Mouse (Mus musculus) left cerebral cortex, adult 18-20 months (tissue): ENCODE results near the gene Hmg20b. TPM values are rescaled to one million over a fixed set of nuclear protein-coding genes. Genes with fewer than 3 reads are reported as not detected.

Experiments used
- DNase-seq, 2 experiments: peaks; one replicate each; pipeline ENCODE4 v3.0.0; 2021 to 2022; ENCODE audit warnings: low spot score in 2 of 2, mixed read lengths in 1 of 2
- long read RNA-seq, 2 experiments: library from polyadenylated mRNA; stranded (forward); transcript quantifications; one replicate each; pipeline ENCODE4 v2.0.0; 2021
- total RNA-seq, 2 experiments: library from RNA; stranded (reverse); gene quantifications; 2 replicates each; pipeline ENCODE4 v1.2.3; 2021

Hmg20b gene
- total RNA-seq, result 10 to 100 TPM; 28.9 to 30.5 TPM
- long read RNA-seq, experiment 1, transcript Hmg20b-202 (10 exons, 1,463 nt), result minor isoform, 14 of 51 reads
- long read RNA-seq, experiment 1, transcript Hmg20b-203 (10 exons, 1,540 nt), result minor isoform, 7 of 51 reads
- long read RNA-seq, experiment 1, transcript Hmg20b-201 (9 exons, 1,621 nt), result major isoform, 17 of 51 reads
- long read RNA-seq, experiment 1, partial matches to known transcripts, result 3 of 51 reads
- long read RNA-seq, experiment 1, other reads (novel, unspliced or antisense), result 9 of 51 reads
- long read RNA-seq, experiment 2, transcript Hmg20b-201 (9 exons, 1,621 nt), result minor isoform, 10 of 34 reads
- long read RNA-seq, experiment 2, transcript Hmg20b-202 (10 exons, 1,463 nt), result major isoform, 12 of 34 reads
- long read RNA-seq, experiment 2, partial matches to known transcripts, result 1 of 34 reads
- long read RNA-seq, experiment 2, other reads (novel, unspliced or antisense), result 7 of 34 reads

DNA sequence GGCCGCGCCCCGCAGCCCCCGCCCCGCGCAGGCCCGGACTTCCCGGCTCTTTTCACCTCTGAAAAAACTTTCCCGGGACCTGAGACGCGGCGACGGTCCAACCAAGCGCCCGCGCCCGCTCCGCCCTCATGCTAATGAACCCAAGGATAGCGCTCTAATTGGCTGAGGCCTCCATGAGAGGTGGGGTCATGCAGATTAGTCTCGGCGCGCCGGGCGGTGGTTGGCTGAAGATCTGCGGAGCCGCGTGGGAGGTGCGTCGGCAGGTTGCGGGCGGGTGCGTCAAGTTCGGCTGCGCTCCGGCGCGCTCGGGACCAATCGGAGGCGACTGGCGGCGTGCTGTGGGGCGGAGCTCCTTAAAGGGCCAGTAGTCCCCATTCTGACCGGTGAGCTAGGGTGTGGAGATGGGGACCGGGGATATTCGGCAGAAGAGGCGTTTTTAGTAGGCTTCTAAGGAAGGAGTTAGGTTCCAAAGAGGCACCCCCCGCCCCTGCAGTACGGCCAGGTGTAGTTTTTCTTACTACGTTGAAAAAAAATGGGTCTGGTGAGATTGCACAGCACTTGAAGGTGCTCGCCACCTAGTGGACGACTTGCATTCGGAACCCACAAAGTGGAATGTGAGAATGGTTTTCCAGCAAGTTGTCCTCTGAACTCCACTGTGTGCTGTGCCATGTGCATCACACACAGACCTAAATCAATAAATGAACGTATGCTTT lies at the start of gene Hmg20b:
Gene Hmg20b (minus strand): TSS at position 130 of the 713 bp plus-strand sequence.
- DNase-seq, result peak; percentile 99 to 100

DNA sequence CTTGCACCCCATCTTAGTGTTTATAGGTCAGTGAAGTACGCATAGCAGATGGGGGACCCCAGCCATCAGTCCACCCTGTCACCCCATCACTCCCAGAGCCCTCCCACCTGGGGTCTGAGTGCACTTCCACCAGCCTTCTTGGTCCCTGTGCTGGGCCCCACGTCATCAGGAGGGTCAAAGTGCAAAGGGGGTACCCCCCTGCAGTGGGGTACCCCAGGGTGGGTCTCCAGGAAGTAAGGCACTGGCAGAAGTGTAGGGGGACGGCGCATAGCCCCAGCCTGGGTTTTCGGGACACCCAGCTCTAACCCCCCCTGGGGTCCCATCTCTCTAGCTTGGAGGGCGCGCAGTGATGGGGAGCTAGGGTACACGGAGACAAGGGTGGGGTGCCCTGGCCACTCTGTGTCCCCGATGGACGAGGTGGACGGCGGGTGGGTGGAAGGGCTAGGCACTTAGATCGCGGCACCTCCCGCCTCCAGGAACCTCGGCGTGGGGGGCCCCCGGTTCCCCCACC lies 49.6 kb upstream of the Hmg20b start:
- no peak for DNase-seq

DNA sequence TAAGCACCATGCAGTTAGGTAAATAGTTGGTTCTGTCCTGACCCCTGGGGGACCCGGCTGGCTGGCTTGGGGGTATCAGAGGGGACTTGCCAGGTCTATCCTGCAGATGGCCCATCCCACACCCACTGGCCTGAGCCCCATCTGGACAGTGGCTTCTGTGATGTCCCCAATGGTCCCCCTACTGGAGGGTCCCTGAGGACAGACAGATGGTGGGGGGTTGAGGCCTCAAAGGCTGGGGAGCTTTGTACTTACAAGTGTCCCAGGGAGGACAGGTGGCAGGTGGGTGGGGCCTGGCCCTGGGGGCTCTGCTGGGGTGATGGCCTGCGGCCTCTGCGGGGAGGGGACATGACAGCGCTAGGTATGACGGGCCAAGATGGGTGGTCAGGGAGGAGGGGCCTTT lies 49.0 kb upstream of the Hmg20b start:
- DNase-seq, result no peak

DNA sequence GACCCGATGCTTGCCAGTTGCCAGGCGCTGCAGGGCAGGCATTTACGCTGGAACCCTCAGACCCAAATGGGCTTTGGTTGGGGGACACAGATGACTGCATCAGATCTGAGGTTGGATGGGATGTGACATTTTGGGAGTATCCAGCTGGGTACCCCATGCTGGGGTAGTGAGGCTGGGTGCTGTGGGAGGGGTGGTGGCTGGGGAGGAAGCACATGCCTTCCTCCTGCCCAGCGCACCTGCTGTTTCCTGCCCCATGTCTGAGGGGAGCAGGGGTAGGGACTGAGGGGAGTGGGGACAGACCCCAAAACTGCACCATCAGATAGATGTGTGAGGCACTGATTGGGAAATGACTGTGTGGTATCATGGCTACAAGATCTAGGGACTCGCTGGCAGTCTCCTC lies 46.5 kb upstream of the Hmg20b start:
- no peak for DNase-seq

DNA sequence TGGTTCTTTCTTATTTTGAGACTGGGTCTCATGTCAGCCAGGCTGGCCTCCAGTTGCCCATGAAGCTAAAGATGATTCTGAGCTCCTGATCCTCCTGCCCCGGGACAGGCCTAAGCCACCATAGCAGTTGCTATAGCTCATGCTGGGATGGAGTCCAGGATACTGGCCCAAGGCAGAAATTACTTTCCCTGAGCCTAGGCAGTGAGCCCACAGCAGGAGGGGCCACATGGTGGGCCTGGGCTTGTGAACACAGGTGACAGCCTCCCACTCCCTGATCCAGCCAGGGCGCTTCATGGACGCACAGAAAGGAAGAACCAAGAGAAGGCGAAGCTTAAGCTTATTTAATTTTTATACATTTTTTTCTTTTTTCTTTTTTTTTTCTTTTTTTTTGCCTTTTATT lies 45.6 kb upstream of the Hmg20b start:
- DNase-seq, result no peak

DNA sequence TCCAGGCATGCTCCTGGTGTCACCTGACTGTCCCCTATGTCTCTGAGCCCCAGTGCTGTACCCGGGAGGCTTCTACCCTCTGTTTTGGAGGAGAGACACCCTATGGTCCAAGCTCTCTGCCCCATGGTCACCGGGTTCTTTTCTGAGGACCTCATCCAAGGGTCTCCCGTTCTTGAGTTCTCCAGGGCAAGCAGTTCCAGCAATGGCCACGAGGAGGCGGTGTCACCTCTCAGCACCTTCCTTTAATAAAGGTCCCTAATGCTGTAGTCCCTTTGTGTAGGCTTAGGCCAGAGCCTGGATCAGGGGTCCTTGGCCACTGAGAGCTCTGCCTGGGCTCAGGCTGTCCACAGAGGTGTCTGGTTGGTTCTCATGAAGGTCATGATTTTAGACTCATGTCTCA lies 44.8 kb upstream of the Hmg20b start:
- peak; percentile 46 to 59 for DNase-seq

DNA sequence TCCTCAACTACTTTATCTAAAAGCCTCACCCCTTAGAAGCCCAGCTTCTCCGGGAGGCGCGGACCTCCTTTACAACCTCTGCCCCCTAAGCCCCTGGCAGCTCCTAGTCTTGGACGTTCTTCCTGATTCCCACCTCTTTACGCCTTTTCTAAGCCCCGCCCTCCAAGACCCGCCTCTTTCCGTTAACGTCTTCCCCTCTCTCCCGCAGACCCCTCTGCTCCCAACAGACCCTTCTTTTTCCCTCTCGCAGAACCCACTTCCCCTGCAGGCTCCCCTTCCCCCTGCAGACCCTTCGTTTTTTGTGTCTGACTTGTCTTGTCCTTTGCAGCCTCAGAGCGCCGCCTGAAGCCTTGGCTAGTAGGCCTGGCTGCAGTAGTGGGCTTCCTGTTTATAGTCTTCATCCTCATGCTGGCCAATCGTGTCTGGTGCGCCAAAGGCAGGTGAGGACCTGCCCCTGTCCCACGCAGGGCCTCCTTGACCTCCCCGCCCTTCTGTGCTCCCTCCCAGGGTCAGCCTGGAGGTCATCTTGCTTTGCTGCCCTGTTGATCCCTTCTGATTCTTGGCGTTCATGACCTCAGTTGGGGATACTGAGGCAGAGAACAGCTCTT lies 43.3 kb upstream of the Hmg20b start:
- DNase-seq, result no peak

DNA sequence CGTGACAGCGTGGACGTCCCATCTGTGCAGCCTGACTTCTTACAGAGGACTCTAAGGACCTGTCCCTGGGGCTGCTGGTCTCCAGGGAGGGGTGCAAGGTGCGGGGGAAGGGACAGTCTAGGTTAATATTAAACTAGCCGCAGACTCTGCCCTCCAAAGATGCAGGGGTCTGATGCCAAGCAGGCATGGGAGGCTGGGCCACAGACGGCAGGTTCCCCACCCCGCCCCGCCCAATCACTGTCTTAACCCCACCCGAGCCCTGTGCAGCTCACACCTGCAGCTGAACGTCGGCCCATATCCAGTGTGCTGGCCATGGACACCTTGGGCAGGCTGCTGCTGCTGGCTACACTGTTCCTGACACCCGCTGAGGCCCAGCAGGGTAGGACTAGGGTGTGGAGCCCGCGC lies 42.5 kb upstream of the Hmg20b start, which contains the start of gene Smim24:
Gene Smim24 (plus strand): TSS at position 271 of the 405 bp plus-strand sequence.
- DNase-seq, result no peak

DNA sequence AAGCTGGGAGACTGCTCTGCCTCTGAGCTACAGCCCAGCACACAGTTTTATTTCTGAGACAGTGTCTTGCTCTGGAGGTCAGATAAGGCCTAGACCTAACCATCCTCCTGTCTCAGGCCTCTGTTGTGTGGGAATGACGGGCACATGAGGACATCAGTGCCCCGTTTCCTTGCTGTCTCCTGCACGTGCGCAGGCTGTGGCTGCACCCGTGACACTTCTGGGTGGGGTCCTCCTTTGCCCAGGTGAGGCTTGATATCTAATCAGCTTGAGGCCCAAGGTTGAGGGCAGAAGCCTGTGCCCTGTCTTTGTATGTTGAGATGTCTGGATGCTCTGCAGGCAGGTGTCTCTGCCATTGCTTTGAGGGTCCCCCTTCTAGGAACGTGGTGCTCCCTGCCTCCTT lies 42.0 kb upstream of the Hmg20b start:
- DNase-seq, result no peak

DNA sequence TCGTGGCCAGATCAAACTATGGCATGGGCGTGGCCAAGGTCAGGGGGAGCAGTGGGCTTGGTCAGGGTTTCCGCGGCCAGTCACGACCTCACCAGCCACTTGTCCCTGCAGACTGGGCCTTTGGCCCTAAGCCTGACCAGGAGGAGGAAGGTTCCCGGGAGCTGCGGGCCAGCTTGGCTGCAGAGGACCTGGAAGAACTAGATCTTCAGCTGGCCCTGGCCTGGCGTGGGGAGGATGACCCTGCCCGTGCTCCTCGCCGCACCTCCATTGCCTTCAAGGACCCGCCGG lies 40.3 kb upstream of the Hmg20b start:
- no peak for DNase-seq

DNA sequence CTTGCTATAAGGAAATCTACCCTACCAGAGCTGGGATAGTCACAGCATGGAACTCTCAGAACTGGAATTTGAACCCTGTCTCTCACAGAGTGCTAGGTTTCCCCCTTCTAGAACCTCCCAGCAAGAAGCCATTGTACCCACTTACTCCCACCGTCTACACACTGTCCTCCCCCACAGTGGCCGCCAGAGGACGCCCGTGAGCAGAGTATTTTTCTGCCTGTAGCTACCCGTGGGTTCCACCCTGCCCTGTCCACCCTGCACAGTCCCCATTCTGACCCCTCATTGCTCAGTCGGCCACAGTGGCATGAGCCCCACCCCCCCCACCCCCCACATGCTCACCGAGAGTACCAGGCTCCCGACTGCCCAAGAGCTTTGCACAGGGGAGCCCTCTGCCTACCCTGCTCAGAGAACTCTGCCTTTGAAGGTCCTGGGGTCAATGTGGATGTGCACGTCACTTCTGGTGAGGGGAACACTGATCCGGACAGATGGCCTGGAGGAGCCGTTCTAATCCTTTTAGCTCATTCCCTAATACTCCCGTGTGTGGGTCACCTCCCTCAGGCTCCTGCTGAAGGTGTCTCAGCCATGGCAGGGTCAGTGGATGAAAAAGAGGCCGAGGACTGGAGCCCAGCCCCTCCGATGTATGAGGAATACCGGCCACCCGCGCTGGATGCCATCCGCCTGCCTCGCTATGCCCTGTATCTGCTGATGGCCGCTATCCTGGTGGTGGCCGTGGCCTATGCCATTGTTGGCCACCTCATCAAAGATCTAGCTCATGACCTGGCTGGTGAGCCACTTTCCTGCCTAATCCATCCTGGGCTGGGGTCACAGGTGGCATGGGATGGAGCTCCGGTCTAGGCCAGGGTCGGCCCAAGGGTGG lies 39.8 kb upstream of the Hmg20b start:
- peak; percentile 68 to 79 for DNase-seq

DNA sequence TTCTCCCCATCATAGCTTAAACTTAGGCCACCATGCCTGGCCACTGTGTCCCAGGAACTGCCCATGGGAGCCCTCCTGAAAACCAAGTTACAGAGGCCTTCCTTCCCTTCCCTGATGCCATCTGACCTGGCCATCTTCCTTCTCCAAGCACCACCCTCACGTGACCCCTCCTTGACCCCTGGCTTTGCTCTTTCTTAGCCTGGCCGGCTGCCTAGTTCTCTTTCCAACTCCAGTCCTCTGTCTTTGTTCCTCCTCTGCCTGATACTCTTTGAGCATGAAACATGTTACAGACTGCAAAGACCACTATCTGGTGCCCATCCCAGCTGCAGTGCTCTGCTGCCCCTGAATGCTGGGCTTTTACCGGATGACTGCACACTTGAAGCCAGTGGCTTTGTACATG lies 39.1 kb upstream of the Hmg20b start:
- DNase-seq, result no peak

DNA sequence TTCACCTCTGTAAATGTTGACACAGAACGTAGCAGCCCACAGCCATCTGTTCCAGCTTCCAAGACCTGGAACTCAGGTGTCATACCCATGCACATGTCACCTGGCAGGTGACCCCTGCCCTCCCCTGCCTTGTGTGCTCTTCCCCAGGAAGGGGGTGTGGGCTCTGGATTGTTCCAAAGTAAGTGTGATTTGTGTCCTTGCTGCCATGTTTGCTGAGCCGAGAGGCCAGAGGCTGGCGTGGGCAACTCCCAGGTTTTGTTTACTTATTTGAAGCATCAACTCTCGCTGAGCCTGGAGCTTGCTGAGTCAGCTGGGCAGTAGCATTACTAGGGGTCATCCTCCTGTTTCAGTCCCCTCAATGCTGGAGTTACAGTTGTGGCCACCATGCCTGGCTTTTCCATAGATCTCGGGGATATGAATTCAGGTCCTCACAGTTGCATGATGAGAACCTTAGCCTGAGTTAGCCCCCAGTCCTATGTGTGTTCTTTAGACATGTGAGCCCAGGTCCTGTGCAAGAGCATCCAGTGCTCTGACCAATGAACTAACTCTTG lies 38.3 kb upstream of the Hmg20b start, which contains the start of gene Gm48552:
Gene Gm48552 (plus strand): TSS at position 501 of the 551 bp plus-strand sequence.
- DNase-seq, result no peak

DNA sequence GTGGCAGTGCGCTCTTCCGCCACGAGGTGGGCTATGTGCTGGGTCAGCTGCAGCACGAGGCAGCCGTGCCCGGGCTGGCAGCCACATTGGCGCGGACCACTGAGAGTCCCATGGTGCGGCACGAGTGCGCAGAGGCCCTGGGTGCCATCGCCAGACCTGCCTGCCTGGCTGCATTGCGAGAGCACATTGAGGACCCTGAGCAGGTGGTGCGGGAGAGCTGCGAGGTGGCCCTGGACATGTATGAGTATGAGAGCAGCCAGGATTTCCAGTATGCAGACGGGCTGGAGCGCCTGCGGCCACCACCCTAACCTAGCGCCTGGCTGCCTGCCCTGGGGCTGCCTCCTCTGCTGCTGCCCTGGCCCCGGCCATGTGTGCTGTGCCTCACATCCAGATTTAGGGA lies 37.4 kb upstream of the Hmg20b start:
- DNase-seq, result no peak

DNA sequence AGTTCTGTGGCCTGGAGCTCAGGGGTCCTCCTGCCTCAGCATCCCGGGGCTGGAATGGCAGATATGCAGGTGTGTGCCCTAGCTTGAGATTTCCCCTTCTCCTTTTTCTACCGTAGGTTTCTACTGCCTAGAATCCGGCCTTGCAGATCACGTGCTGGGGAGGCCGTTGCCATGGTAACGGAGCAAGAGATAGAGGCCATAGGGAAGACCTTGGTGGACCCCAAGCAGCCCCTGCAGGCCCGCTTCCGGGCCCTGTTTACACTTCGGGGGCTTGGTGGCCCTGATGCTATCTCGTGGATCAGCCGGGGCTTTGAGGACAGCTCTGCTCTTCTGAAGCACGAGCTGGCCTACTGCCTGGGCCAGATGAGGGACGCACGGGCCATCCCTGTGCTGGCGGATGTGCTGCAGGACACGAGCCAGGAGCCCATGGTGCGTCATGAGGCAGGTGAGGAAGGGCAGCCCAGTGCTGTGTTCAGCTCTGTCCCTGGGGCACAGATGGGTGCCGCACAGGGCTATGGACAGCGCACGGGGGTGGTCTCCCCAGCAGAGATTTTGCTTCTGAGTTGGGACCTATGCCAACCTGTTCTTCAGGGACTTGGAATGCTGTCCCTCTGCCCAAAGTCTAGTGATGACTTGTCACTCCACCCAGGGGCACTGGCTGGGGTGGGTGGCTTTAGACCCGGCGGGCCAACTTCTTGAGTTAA lies 35.5 kb upstream of the Hmg20b start:
- DNase-seq, result no peak

DNA sequence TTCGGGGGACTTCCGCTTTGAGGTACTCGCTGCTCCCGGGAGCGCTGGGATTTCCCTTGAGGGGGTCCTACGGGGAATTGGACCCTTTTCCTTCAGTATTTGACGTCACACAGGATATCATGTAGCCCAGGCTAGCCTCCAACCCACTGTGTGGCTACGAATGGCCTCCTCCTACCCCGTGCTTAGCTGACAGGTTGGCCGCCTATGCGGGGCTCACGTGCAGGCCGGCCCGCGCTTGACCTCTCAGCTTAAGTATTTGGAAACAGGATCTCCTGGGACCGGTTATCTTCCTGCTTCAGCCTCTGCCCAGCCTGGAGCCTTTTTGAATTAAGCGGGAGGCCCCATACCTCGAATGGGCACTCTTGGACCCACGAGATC lies 34.3 kb upstream of the Hmg20b start:
- no peak for DNase-seq

DNA sequence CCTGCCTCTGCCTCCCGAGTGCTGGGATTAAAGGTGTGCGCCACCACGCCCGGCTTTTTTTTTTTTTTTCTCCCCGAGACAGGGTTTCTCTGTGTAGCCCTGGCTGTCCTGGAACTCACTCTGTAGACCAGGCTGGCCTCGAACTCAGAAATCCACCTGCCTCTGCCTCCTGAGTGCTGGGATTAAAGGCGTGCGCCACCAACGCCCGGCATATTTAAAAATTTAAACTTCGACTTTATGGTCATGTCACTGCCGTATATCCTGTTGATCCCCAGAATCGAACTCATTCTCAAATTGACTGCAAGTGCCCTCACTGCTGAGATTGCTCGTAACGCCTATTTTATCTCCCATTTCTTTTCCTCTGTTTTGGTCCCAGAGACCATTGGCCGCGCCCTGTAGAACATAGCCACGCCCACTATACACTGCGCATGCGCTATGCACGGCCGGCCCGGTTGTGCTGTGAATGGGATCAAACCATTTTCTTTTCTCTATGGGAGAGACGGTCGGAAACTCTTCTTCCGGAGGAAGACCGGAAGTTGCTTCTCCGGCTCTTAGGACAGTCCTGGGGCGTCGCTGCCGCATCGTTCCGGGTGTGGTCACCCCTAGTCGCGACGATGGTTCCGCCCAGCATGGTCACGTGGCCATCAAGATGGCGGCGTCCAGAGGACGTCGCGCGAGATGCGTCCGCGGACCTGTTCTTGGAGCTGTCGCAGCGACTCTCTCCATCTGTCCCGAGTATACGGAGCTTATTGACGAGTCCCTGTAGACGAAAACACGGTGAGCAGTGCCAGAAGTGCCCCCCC lies 33.7 kb upstream of the Hmg20b start, which contains the start of the genes Dohh and Gm48551:
Gene Dohh (plus strand): TSS at position 627 of the 803 bp plus-strand sequence.
Gene Gm48551 (plus strand): TSS at position 665 of the 803 bp plus-strand sequence.
- DNase-seq, result peak; percentile 98 to 99

DNA sequence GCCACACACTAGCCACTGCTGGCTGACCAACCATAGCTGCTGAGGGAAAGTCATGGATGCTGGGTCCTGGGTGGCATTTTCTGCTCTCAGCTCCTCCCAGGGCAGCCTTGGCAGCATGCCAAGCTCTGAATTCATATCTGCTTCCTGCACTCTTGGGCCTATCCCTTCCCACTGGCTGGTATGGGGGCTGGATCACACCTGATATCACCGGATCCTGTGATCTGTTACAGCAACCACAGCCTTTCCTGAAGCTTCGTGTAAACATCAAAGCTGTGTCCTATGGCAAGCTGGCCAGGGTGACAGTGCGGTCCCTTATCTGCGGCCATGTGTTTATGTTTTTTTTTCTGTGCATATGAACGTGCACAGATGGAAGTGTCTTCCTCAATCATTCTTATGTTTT lies 31.8 kb upstream of the Hmg20b start:
- DNase-seq, result no peak

DNA sequence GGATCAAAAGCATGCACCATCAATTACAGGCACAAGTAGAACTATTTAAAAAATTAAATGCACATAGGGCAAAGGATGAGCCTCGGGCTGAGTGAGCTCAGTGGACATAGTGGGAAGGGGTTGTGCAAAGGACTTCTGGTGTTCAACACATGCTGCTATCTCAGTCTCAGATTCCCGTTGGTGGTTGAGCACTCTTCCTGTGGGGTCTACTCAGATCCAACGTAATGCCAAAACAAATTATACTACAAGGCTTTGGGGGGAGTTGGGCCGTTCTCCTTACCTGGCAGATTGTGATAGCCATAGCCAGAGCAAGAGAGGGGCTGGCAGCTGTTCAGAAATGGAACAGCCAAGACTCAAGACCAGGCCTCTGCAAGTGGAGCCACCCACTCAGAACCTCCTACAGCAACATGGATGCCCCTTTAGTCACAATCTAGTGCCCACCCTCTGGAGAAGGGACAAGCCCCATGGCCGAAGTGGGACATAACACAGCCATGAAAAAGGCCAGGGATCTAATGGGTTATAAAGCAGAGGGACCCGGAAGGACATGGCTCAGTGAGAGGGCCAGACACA lies 29.6 kb upstream of the Hmg20b start:
- no peak for DNase-seq
